Mouse (Mus musculus) G1E (cell line): ENCODE measurements around the gene Rplp2. TPM values are rescaled to one million over a fixed set of nuclear protein-coding genes. Genes with fewer than 3 reads are reported as not detected.

ENCODE experiments used
- ATAC-seq: 2 replicates; pipeline ENCODE4 v1.8.0; 2016; ENCODE audit warnings: mild to moderate bottlenecking; ENCODE audit not compliant: insufficient number of reproducible peaks, poor library complexity, low FRiP score, severe bottlenecking; ENCODE audit errors: extremely low read depth
- DNase-seq: peaks from one replicate; pipeline ENCODE4 v3.0.0; 2012; ENCODE audit warnings: low spot score
- H3K27me3 ChIP-seq: 2 replicates; pipeline ENCODE4 v1.6.1; 2012; ENCODE audit warnings: mild to moderate bottlenecking, low read length, inconsistent platforms; ENCODE audit not compliant: insufficient read depth
- H3K36me3 ChIP-seq: replicated peaks from 2 replicates; pipeline ENCODE3; 2012; ENCODE audit warnings: mild to moderate bottlenecking, inconsistent platforms
- H3K4me1 ChIP-seq: 2 replicates; pipeline ENCODE4 v1.6.1; 2012; ENCODE audit warnings: low read depth, low read length, inconsistent platforms, mixed read lengths; ENCODE audit not compliant: insufficient read depth
- H3K4me3 ChIP-seq: 2 replicates; pipeline ENCODE4 v1.5.1; 2012; ENCODE audit warnings: low read depth, mild to moderate bottlenecking, inconsistent platforms, low read length, moderate library complexity, mixed read lengths
- H3K9me3 ChIP-seq: replicated peaks from 2 replicates; pipeline ENCODE4 v1.6.1; 2012; ENCODE audit warnings: inconsistent platforms
- CTCF ChIP-seq: IDR thresholded peaks from 2 replicates; pipeline ENCODE4 v1.5.1; 2012; ENCODE audit warnings: low read depth, low read length, inconsistent platforms, mixed read lengths
- GATA1 ChIP-seq: IDR thresholded peaks from 2 replicates; pipeline ENCODE4 v1.6.1; 2012; ENCODE audit warnings: borderline replicate concordance, low read length, inconsistent platforms, mixed read lengths
- GATA2 ChIP-seq: IDR thresholded peaks from 2 replicates; pipeline ENCODE4 v1.6.1; 2012; ENCODE audit warnings: low read depth, low read length, inconsistent platforms, borderline replicate concordance
- POLR2AphosphoS5 ChIP-seq: IDR thresholded peaks from 2 replicates; pipeline ENCODE4 v1.6.1; 2012; ENCODE audit warnings: low read depth, low read length, inconsistent platforms; ENCODE audit not compliant: insufficient replicate concordance
- TAL1 ChIP-seq: conservative IDR thresholded peaks from 2 replicates; pipeline ENCODE4 v1.6.1; 2012; ENCODE audit warnings: low read depth, low read length, inconsistent platforms, mixed read lengths
- polyA plus RNA-seq: library from polyadenylated mRNA; stranded (reverse); fragments of >175 nt; gene quantifications from 2 replicates; pipeline ENCODE4 v1.2.3, GENCODE M21; 2012
- total RNA-seq, 2 experiments: library from RNA; stranded (forward) in 1 of 2; stranded (reverse) in 1 of 2; fragments of 200-1000 nt in 1 of 2; fragments of >200 nt in 1 of 2; fragmentation: Nextera tagmentation in 1 of 2; gene quantifications; 2 replicates each; pipeline ENCODE4 v1.2.3; 2014 to 2017

Gene Rplp2
- total and polyA plus RNA-seq, 3 experiments: 939 to 6,746 (median 1,867) TPM

- H3K36me3 ChIP-seq: peaks cover 38% of the 10 kb centered on the region
These were observed 15.2 kb downstream of the Rplp2 start for GRCm38 (mm10) chr7:141462333-141462821.

GRCm38 (mm10) chr7:141463824-141464602 is 16.8 kb downstream of the Rplp2 start:
- peaks cover 50% of the 10 kb centered on the region for H3K27me3 ChIP-seq
- H3K4me3 ChIP-seq: no peak overlapping the region

More at GRCm38 (mm10) chr7:141462333-141462821, 15.2 kb downstream of the Rplp2 start:
- H3K4me3 ChIP-seq: no peak overlapping the region
- peaks cover 49% of the 10 kb centered on the region for H3K4me1 ChIP-seq
- no peak for TF ChIP-seq POLR2AphosphoS5
- no peak for TF ChIP-seq CTCF
- no peak for TF ChIP-seq GATA1
- no peaks in the 10 kb centered on the region for H3K9me3 ChIP-seq
- H3K27me3 ChIP-seq: peaks cover 50% of the 10 kb centered on the region
- DNase-seq (no peak), ATAC-seq (no peak)

GRCm38 (mm10) chr7:141464603-141465201 is 17.5 kb downstream of the Rplp2 start:
- Histone ChIP-seq H3K4me3 (0 out of 2 replicates have a peak overlapping the region, but pooled peaks have one; percentile 5), H3K4me1 (peaks cover 65% of the 10 kb centered on the region), H3K27me3 (peaks cover 50% of the 10 kb centered on the region), H3K9me3 (no peaks in the 10 kb centered on the region), H3K36me3 (peaks cover 26% of the 10 kb centered on the region)
- TF ChIP-seq GATA2 (no peak), TAL1 (no peak), POLR2AphosphoS5 (no peak), GATA1 (no peak), CTCF (no peak)
- DNase-seq (no peak), ATAC-seq (no peak)

More at GRCm38 (mm10) chr7:141463824-141464602, 16.8 kb downstream of the Rplp2 start:
- Histone ChIP-seq H3K4me1 (peaks cover 58% of the 10 kb centered on the region), H3K36me3 (peaks cover 26% of the 10 kb centered on the region), H3K9me3 (no peaks in the 10 kb centered on the region)
- no peak for ATAC-seq
- no peak for DNase-seq
- TF ChIP-seq GATA1: no peak
- TF ChIP-seq GATA2: no peak
- no peak for TF ChIP-seq CTCF
- TF ChIP-seq TAL1: no peak
- TF ChIP-seq POLR2AphosphoS5: no peak

- ATAC-seq: no peak
- no peak for DNase-seq
- Histone ChIP-seq H3K4me1 (peaks cover 73% of the 10 kb centered on the region), H3K27me3 (peaks cover 50% of the 10 kb centered on the region), H3K4me3 (no peak overlapping the region), H3K9me3 (no peaks in the 10 kb centered on the region), H3K36me3 (peaks cover 26% of the 10 kb centered on the region)
- TF ChIP-seq POLR2AphosphoS5 (no peak), CTCF (no peak), GATA1 (no peak), GATA2 (no peak), TAL1 (no peak)
These were observed 18.3 kb downstream of the Rplp2 start for GRCm38 (mm10) chr7:141465388-141466044.

GRCm38 (mm10) chr7:141466045-141466394 is 18.9 kb downstream of the Rplp2 start:
- TF ChIP-seq CTCF: no peak
- no peak for TF ChIP-seq TAL1
- TF ChIP-seq GATA2: no peak
- ATAC-seq (no peak), DNase-seq (no peak)
- Histone ChIP-seq H3K36me3 (peaks cover 26% of the 10 kb centered on the region), H3K9me3 (no peaks in the 10 kb centered on the region), H3K4me1 (peaks cover 77% of the 10 kb centered on the region), H3K27me3 (peaks cover 46% of the 10 kb centered on the region), H3K4me3 (no peak overlapping the region)

- peaks cover 83% of the 10 kb centered on the region for H3K4me1 ChIP-seq
- TF ChIP-seq GATA2 (no peak), POLR2AphosphoS5 (no peak), CTCF (no peak), GATA1 (no peak), TAL1 (no peak)
- no peaks in the 10 kb centered on the region for H3K9me3 ChIP-seq
- ATAC-seq (no peak), DNase-seq (no peak)
- peaks cover 40% of the 10 kb centered on the region for H3K27me3 ChIP-seq
- H3K36me3 ChIP-seq: peaks cover 31% of the 10 kb centered on the region
- peak overlapping the region; percentile 78; the same call in 1 of the 2 replicates for H3K4me3 ChIP-seq
These were observed 19.5 kb downstream of the Rplp2 start for GRCm38 (mm10) chr7:141466607-141467148.
